Mouse (Mus musculus): ENCODE data around the gene Efr3b.

The Efr3b gene

DNA sequence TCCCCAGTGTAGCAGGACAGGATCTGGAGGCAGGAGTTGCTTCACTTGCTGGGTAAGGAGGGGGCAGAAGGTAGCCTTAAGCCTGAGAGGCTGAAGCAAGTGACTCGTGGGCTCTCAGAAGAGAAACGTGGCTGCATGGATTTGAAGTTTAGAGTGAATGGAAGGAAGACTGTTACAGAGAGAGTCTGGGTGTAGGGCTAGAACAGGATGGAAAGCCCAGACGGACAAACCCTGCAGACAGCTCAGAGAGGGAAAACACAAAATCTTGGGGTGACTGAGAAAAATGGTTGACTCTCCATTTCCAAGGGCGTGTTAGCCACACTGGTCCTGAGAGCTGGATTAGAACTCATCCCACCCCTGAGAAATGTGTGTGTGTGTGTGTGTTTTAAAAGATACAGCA is 23.0 kb downstream of the Efr3b start:
- no peaks in the 10 kb centered on the region for H3K27me3 ChIP-seq (ENCODE audit: control insufficient read depth, insufficient read depth, low read length, poor library complexity, severe bottlenecking)
- DNase-seq (ENCODE audit: low read depth, low spot score): no peak
- no peaks in the 10 kb centered on the region for H3K36me3 ChIP-seq (ENCODE audit: control insufficient read depth, insufficient read depth, low read length, poor library complexity, severe bottlenecking)

DNA sequence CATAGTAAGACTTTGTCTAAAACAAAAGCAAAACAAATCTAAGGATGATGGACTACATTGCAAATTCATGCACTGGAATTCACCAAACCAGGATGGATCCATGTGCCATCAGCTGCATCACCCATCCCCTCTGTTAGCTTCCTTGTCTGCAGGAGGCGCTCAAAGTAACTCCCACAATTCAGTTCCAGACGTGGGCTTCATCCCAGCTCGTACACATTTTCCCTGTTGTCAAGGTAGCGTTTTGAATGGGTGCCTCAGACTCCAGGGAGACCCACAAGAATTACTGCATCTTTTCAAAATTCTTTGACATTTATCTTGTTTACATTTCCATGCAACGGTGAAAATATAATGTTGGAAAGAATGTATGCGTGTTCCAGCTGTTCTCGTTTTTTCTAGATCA is 23.5 kb downstream of the Efr3b start:
- Histone ChIP-seq H3K36me3 (ENCODE audit: control insufficient read depth, insufficient read depth, low read length, poor library complexity, severe bottlenecking) (no peaks in the 10 kb centered on the region), H3K27me3 (ENCODE audit: control insufficient read depth, insufficient read depth, low read length, poor library complexity, severe bottlenecking) (no peaks in the 10 kb centered on the region)
- no peak for DNase-seq (ENCODE audit: low read depth, low spot score)

DNA sequence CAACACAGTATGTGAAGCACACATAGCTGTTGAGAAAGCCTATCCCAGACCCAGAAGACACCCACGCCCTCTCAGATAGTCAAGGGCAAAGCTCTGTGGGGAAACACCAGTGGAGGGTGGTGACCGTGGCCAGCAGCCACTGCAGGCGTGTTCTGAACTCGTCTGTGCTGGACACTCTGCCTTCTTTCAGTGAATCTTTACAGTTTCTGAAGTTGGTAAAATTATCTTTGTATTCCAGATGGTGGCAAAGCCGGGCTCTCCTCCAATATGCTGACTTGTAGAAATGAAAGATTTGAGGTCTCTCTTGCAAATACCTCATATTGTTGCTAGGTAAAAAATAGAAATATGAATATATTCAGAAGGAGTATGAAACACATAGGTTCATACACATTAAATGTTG is 27.0 kb downstream of the Efr3b start:
- no peaks in the 10 kb centered on the region for H3K27me3 ChIP-seq (ENCODE audit: control insufficient read depth, insufficient read depth, low read length, poor library complexity, severe bottlenecking)

DNA sequence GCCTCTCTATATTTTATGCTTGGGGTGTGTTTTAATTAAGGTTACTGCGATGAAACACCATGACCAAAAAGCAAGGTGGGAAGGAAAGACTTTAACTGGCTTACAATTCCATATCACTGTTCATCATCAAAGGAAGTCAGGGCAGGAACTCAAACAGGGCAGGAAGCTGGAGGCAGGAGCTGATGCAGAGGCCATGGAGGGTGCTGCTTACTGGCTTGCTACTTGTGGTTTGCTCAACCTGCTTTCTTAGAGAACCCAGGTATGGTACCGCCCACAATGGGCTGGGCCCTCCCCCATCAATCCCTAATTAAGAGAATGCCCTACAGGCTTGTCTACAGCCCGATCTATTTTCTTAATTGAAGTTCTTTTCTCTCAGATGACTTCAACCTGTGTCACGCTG is 27.4 kb downstream of the Efr3b start:
- H3K36me3 ChIP-seq (ENCODE audit: control insufficient read depth, insufficient read depth, low read length, poor library complexity, severe bottlenecking): no peaks in the 10 kb centered on the region
- H3K27me3 ChIP-seq (ENCODE audit: control insufficient read depth, insufficient read depth, low read length, poor library complexity, severe bottlenecking): no peaks in the 10 kb centered on the region
- DNase-seq (ENCODE audit: low read depth, low spot score): no peak

More for the DNA sequence above, 27.0 kb downstream of the Efr3b start:
- DNase-seq (ENCODE audit: low read depth, low spot score): no peak
- H3K36me3 ChIP-seq (ENCODE audit: control insufficient read depth, insufficient read depth, low read length, poor library complexity, severe bottlenecking): no peaks in the 10 kb centered on the region

DNA sequence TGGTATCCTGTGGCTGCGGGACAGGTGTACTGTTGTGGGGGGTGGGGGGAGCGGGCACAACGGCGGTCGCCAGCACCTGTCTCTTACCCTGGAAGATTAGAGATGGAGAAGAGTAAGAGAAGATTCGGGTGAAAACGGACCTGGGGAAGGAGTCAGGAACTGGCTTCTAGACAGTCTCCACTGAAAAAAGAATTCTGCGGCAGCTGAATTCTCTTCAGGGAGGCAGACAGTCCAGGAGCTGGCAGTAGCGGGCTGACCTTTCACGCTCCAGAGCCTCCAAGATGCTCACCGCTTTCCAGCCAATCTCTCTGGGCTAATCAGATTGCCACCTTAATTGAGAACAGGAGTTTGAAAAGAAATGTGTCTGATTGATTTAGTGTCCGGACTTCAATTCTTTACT is 30.0 kb downstream of the Efr3b start:
- H3K27me3 ChIP-seq (ENCODE audit: control insufficient read depth, insufficient read depth, low read length, poor library complexity, severe bottlenecking): no peaks in the 10 kb centered on the region
- no peak for DNase-seq (ENCODE audit: low read depth, low spot score)
- H3K36me3 ChIP-seq (ENCODE audit: control insufficient read depth, insufficient read depth, low read length, poor library complexity, severe bottlenecking): no peaks in the 10 kb centered on the region

DNA sequence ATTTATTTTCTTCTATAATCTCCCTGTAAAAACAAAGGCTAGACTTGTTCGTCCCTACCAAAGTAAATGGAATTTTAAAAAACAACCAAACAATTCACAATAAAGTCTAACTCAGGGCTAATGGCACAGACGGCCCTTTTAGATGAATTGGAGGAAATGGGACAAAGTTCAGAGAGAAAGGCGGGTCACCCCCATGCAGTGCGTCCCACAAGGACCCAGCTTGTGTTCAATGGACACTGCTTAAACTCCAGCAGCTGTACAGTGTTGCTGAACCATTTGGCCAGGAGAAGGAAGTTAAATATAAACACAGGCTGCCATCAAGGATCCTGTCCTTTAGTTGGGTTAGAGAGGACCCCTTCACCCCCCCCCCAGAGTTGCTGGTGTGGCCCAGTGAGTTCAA is 30.9 kb downstream of the Efr3b start:
- Histone ChIP-seq H3K36me3 (ENCODE audit: control insufficient read depth, insufficient read depth, low read length, poor library complexity, severe bottlenecking) (no peaks in the 10 kb centered on the region), H3K27me3 (ENCODE audit: control insufficient read depth, insufficient read depth, low read length, poor library complexity, severe bottlenecking) (no peaks in the 10 kb centered on the region)
- no peak for DNase-seq (ENCODE audit: low read depth, low spot score)

DNA sequence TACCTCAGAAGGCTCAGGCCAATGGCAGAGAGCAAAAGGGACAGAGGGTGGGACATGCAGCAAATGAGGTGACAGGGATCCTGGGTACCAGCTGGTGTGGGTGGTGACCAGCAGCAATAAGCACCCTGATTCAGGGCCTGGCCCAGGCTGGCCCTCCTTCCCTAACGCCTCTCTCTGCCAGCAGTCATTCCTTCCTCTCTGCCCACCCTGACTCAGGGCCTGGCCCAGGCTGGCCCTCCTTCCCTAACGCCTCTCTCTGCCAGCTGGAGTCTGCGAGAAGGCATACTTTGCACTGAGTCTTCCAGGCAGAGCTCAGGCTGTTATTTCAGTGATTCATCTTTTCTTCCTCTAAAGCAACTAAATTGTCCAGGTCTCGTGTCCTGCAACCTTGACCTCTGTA is 31.5 kb downstream of the Efr3b start:
- H3K27me3 ChIP-seq (ENCODE audit: control insufficient read depth, insufficient read depth, low read length, poor library complexity, severe bottlenecking): no peaks in the 10 kb centered on the region
- DNase-seq (ENCODE audit: low read depth, low spot score): no peak
- H3K36me3 ChIP-seq (ENCODE audit: control insufficient read depth, insufficient read depth, low read length, poor library complexity, severe bottlenecking): no peaks in the 10 kb centered on the region

DNA sequence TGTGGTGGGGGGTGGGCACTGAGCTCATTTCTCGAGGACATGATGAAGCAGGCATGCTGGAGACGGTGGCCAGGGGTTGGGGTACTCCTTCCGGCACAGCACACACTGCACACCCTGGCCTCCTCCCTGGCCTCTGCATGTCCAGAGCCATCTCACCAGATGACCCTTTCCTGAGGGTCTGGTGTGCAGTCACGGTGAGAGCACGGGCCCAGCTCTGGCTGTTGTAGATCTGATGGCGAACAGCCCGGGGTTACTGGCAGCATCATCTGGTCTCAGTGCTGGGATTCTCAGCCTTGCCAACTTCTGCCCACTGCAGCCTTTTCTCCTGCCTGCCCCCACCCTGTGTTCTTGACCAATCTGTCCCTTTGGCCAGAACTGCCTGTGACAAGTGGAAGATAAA is 32.6 kb downstream of the Efr3b start:
- Histone ChIP-seq H3K27me3 (ENCODE audit: control insufficient read depth, insufficient read depth, low read length, poor library complexity, severe bottlenecking) (no peaks in the 10 kb centered on the region), H3K36me3 (ENCODE audit: control insufficient read depth, insufficient read depth, low read length, poor library complexity, severe bottlenecking) (no peaks in the 10 kb centered on the region)
- DNase-seq (ENCODE audit: low read depth, low spot score): no peak

DNA sequence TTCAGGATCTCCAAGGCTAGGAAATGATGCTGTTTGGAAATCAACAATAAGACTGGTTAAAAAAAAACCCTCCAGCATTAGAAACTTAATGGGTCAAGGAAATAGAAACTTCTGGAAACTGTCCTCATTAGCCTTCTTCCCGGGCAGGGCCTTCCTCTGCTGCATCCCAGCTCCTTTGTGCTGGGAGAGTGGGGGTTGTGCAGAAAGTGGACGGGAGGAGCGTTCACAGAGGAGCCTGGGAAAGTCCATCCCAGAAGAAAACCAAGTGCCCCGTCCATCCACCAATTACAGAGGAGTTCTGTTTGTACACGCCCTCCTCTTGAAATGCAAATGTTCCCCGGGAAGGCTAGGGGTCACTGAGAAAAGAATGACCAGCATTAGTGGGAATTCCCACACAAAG is 34.1 kb downstream of the Efr3b start:
- Histone ChIP-seq H3K27me3 (ENCODE audit: control insufficient read depth, insufficient read depth, low read length, poor library complexity, severe bottlenecking) (no peaks in the 10 kb centered on the region), H3K36me3 (ENCODE audit: control insufficient read depth, insufficient read depth, low read length, poor library complexity, severe bottlenecking) (no peaks in the 10 kb centered on the region)
- DNase-seq (ENCODE audit: low read depth, low spot score): no peak

DNA sequence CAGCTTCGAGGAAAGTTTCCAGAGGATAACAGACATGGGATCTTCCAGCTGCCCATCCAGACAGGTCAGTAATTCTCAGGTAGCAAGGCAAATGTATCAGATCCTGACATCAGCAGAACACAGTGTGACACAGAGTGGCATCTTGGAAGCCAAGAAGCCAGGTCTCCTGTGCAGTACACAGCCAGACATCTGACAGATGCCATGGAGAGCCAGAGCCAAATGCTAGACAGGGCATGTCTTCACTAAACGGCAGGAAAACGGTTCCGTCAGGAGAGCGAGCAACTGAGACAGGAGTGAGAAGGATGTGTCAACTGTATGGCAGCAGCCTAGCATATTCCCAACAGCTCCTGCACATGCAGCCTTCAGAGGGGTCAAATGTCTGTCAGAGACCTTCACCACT is 38.3 kb downstream of the Efr3b start:
- Histone ChIP-seq H3K27me3 (ENCODE audit: control insufficient read depth, insufficient read depth, low read length, poor library complexity, severe bottlenecking) (no peaks in the 10 kb centered on the region), H3K36me3 (ENCODE audit: control insufficient read depth, insufficient read depth, low read length, poor library complexity, severe bottlenecking) (no peaks in the 10 kb centered on the region)
- DNase-seq (ENCODE audit: low read depth, low spot score): no peak

DNA sequence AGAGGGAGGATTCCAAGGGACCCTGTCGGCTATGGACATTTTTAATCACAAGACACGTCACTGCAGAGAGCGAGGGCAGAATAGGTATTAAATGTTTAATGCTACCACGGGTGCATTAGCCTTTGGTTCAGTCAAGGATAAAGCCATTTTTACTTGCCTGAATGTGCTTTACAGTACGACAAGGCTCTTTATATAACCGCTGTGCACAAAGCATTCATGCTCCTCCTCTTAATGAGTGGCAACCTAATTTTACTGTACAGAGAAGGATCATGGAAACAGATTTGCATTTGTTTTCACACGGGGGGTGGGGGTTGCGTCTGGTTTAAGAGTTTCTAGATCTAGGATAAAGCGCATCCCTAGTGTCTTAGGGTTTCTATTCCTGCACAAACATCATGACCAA is 42.0 kb downstream of the Efr3b start:
- Histone ChIP-seq H3K27me3 (ENCODE audit: control insufficient read depth, insufficient read depth, low read length, poor library complexity, severe bottlenecking) (no peaks in the 10 kb centered on the region), H3K36me3 (ENCODE audit: control insufficient read depth, insufficient read depth, low read length, poor library complexity, severe bottlenecking) (no peaks in the 10 kb centered on the region)
- no peak for DNase-seq (ENCODE audit: low read depth, low spot score)

DNA sequence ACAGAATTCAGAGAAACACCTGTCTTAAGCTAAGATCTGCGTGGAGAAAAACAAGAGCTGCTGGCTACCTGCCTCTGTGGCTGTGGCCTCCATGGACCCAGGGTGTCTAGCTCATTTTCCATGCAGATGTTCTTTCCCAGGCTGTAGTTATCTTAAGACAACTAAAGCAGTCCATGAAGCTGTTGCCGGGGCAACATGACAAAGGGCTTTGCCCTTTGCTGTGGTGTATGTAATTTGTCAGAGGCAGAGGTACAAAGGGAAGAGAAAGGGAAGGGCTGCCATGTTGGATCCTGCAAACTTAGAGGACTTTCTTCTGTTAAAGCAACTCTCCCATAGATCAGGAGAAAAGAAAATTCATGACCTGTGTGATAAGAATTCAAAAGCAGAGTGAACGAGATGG is 47.7 kb downstream of the Efr3b start:
- H3K36me3 ChIP-seq (ENCODE audit: control insufficient read depth, insufficient read depth, low read length, poor library complexity, severe bottlenecking): no peaks in the 10 kb centered on the region
- no peak for DNase-seq (ENCODE audit: low read depth, low spot score)

DNA sequence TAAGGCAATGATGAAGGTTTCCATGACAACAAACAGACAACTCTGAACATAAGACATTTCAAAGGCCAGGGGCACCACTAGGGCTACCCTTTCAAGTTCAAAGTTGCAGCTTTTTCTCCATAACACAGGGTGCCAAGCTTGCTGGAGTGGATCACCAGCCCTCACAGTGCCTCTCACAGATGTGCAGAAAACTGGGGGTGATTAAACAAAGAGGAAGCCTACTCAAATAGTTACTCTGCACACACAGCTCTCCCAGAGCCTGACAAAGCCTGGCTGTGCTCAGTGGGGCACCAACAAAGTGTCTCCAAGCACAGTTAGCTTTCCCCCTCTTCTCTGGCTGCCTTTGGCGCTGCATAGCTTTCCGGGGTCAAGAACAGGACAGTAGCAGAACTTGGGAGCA is 48.8 kb downstream of the Efr3b start:
- Histone ChIP-seq H3K27me3 (ENCODE audit: control insufficient read depth, insufficient read depth, low read length, poor library complexity, severe bottlenecking) (no peaks in the 10 kb centered on the region), H3K36me3 (ENCODE audit: control insufficient read depth, insufficient read depth, low read length, poor library complexity, severe bottlenecking) (no peaks in the 10 kb centered on the region)
- no peak for DNase-seq (ENCODE audit: low read depth, low spot score)

More for the DNA sequence above, 47.7 kb downstream of the Efr3b start:
- H3K27me3 ChIP-seq (ENCODE audit: control insufficient read depth, insufficient read depth, low read length, poor library complexity, severe bottlenecking): no peaks in the 10 kb centered on the region

DNA sequence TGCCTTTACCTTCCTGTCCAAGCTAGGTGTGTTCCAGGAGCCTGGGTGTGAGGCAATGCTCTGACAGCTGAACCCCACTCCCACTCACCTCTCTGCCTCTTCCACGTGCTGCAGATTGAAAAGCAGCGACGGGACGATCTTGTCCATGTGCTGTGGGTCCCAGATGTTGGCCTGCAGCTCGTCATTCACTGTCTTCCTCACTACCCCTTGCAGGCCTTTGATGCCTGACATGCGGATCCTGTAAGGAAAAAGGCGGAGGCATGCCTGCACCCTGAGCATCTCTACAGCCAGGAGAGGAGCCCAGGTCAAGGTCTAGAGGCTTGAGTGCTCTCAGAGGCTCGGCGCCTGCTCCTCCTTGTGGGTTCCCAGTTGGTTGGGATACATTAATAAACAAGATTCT is 54.3 kb downstream of the Efr3b start:
- H3K27me3 ChIP-seq (ENCODE audit: control insufficient read depth, insufficient read depth, low read length, poor library complexity, severe bottlenecking): no peaks in the 10 kb centered on the region
- no peaks in the 10 kb centered on the region for H3K36me3 ChIP-seq (ENCODE audit: control insufficient read depth, insufficient read depth, low read length, poor library complexity, severe bottlenecking)
- DNase-seq (ENCODE audit: low read depth, low spot score): no peak

DNA sequence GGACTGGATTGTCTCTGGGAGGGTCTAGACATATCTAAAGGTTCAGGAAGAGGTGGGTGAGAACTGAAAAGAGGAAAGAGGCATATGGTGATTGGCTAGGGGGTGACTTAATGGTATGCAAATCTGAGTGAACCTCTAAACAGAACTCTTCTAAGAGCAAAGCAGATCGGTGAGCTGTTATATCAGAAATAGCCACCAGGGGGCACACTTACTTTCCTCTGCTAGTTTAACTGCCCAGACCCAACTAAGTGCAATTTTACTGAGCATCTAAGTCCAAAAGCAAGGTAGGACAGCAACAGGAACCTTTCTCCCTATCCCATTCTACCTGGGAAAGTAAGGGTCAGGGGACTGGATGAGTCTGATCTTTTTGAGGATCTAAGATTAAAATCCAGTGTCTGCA is 55.0 kb downstream of the Efr3b start:
- Histone ChIP-seq H3K27me3 (ENCODE audit: control insufficient read depth, insufficient read depth, low read length, poor library complexity, severe bottlenecking) (no peaks in the 10 kb centered on the region), H3K36me3 (ENCODE audit: control insufficient read depth, insufficient read depth, low read length, poor library complexity, severe bottlenecking) (no peaks in the 10 kb centered on the region)
- peak; percentile 86 for DNase-seq (ENCODE audit: low read depth, low spot score)

DNA sequence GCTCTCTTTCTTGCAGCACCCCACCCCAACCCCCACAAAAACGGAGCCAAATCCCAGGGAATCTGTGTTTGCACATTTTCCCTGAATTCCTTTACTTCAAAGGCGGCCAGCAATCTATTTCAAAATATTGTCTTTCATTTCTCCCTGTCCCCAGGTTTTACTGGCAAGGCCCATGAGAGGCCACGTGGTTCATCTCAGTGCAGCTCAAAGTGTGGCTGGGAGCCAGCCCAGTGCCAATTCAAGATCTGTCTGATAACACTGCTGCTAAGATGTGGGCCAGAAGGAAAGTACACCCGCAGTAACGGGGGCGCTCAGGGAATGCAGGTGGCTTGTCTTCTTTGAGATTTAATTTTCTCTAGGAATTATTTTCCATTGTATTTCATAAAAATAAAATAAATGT is 56.5 kb downstream of the Efr3b start:
- no peak for DNase-seq (ENCODE audit: low read depth, low spot score)
- no peaks in the 10 kb centered on the region for H3K36me3 ChIP-seq (ENCODE audit: control insufficient read depth, insufficient read depth, low read length, poor library complexity, severe bottlenecking)
- H3K27me3 ChIP-seq (ENCODE audit: control insufficient read depth, insufficient read depth, low read length, poor library complexity, severe bottlenecking): no peaks in the 10 kb centered on the region

Measured in splenic B cell, adult 2 months (primary cell).